In genomic region chr4:127169346-127170221, GRCm38 (mm10) we compare ENCODE assay signal across 8 mouse cellular contexts. TPM values are rescaled to one million over a fixed set of nuclear protein-coding genes. Genes with fewer than 3 reads are reported as not detected.
DNase-seq lines count a peak whose midpoint lies in the region; ATAC-seq and TF ChIP-seq lines count a peak whose summit lies in the region.

No protein-coding gene starts in this region.

- H3K9ac ChIP-seq in embryonic facial prominence, embryonic 14.5 days (ENCODE audit: low read depth, low read length): peak overlapping the region; percentile 69
- peak overlapping the region; percentile 94 for H3K9ac ChIP-seq in hindbrain, embryonic 15.5 days
- peak overlapping the region; percentile 28; the same call in 1 of the 2 replicates for H3K9ac ChIP-seq in liver, embryonic 16.5 days (ENCODE audit: low read depth, low read length)

- TF ChIP-seq CTCF in spleen, adult 2 months (IDR thresholded peaks at IDR 0.05; ENCODE audit: extremely low read depth, insufficient read depth, insufficient read length, insufficient replicate concordance): no peak

- no peaks in the 10 kb centered on the region for H3K36me3 ChIP-seq in erythroblast, embryonic 14.5 days (ENCODE audit: control insufficient read depth)
- no peaks in the 10 kb centered on the region for H3K36me3 ChIP-seq in spleen, adult 2 months (ENCODE audit: control insufficient read depth, insufficient read depth, low read length)
- no peaks in the 10 kb centered on the region for H3K36me3 ChIP-seq in embryonic facial prominence, embryonic 14.5 days (ENCODE audit: control insufficient read depth, insufficient read depth, low read length)
- no peaks in the 10 kb centered on the region for H3K36me3 ChIP-seq in hindbrain, embryonic 15.5 days
- no peaks in the 10 kb centered on the region for H3K36me3 ChIP-seq in liver, embryonic 16.5 days (ENCODE audit: control insufficient read depth, insufficient read depth)

- DNase-seq in spleen, adult 2 months (ENCODE audit: low read depth in 1 of 2, low spot score in 2 of 2): no peak
- DNase-seq in spleen, postnatal 10 days (ENCODE audit: low spot score in 2 of 2): no peak
- no peak for DNase-seq in embryonic facial prominence, embryonic 14.5 days (ENCODE audit: low spot score)
- peak; percentile 51 for DNase-seq in testis, postnatal 10 days (ENCODE audit: low spot score)

- H3K4me1 ChIP-seq in erythroblast, embryonic 14.5 days (ENCODE audit: control insufficient read depth): no peaks in the 10 kb centered on the region
- H3K4me1 ChIP-seq in spleen, adult 2 months (ENCODE audit: control insufficient read depth, insufficient read depth, insufficient read length): peaks cover 8% of the 10 kb centered on the region
- no peaks in the 10 kb centered on the region; the same call in 1 of the 2 replicates for H3K4me1 ChIP-seq in embryonic facial prominence, embryonic 14.5 days (ENCODE audit: control insufficient read depth, insufficient read depth, low read length)
- H3K4me1 ChIP-seq in hindbrain, embryonic 15.5 days (replicated peaks): peaks cover 60% of the 10 kb centered on the region
- H3K4me1 ChIP-seq in liver, embryonic 16.5 days (ENCODE audit: control insufficient read depth, low read depth, low read length): no peaks in the 10 kb centered on the region; the same call in 1 of the 2 replicates

- no peak for ATAC-seq in erythroblast, adult 5-6 weeks (replicated peaks; ENCODE audit: low FRiP score, poor library complexity, severe bottlenecking)
- peak; percentile 37 for ATAC-seq in embryonic facial prominence, embryonic 14.5 days (ENCODE audit: low read depth)
- peak; percentile 31 for ATAC-seq in hindbrain, embryonic 15.5 days (ENCODE audit: low FRiP score, low read depth)
- ATAC-seq in liver, embryonic 16.5 days (ENCODE audit: low read depth): peak; percentile 79

- 4% methylated on average over 51 of the region's 51 CpGs for WGBS in spleen, adult 2 months
- 5% methylated on average over 21 of the region's 51 CpGs for WGBS in embryonic facial prominence, embryonic 14.5 days
- 3% methylated on average over 34 of the region's 51 CpGs for WGBS in hindbrain, embryonic 15.5 days
- WGBS in liver, embryonic 16.5 days (ENCODE audit: insufficient replicate concordance): 2% methylated on average over 43 of the region's 51 CpGs

- peak overlapping the region; percentile 24 for H3K4me3 ChIP-seq in erythroblast, embryonic 14.5 days (replicated peaks)
- peak overlapping the region; percentile 39 for H3K4me3 ChIP-seq in spleen, adult 2 months (ENCODE audit: extremely low read depth, insufficient read depth, insufficient read length)
- H3K4me3 ChIP-seq in embryonic facial prominence, embryonic 14.5 days (ENCODE audit: low read depth, low read length): peak overlapping the region; percentile 72
- peak overlapping the region; percentile 83 for H3K4me3 ChIP-seq in hindbrain, embryonic 15.5 days
- peak overlapping the region; percentile 60 for H3K4me3 ChIP-seq in liver, embryonic 16.5 days (ENCODE audit: low read depth, low read length)

- H3K27me3 ChIP-seq in erythroblast, embryonic 14.5 days (ENCODE audit: control insufficient read depth): peaks cover 63% of the 10 kb centered on the region
- H3K27me3 ChIP-seq in spleen, adult 2 months (ENCODE audit: control insufficient read depth, insufficient read depth, low read length): peaks cover 19% of the 10 kb centered on the region
- H3K27me3 ChIP-seq in embryonic facial prominence, embryonic 14.5 days (replicated peaks; ENCODE audit: control insufficient read depth, insufficient read depth, low read length): peaks cover 62% of the 10 kb centered on the region
- no peaks in the 10 kb centered on the region for H3K27me3 ChIP-seq in hindbrain, embryonic 15.5 days
- H3K27me3 ChIP-seq in liver, embryonic 16.5 days (ENCODE audit: control insufficient read depth, insufficient read depth, low read depth, low read length): peaks cover 43% of the 10 kb centered on the region

- no peak for TF ChIP-seq POLR2A in spleen, adult 2 months (IDR thresholded peaks at IDR 0.05; ENCODE audit: low read depth, low read length)

- H3K9me3 ChIP-seq in erythroblast, embryonic 14.5 days (ENCODE audit: control insufficient read depth, low read length): peaks cover 6% of the 10 kb centered on the region; the same call in 1 of the 2 replicates
- 0 out of 2 replicates have a peak, but pooled peaks cover 4% of the 10 kb centered on the region for H3K9me3 ChIP-seq in embryonic facial prominence, embryonic 14.5 days (ENCODE audit: control insufficient read depth, low read length)
- no peaks in the 10 kb centered on the region for H3K9me3 ChIP-seq in hindbrain, embryonic 15.5 days
- H3K9me3 ChIP-seq in liver, embryonic 16.5 days (replicated peaks; ENCODE audit: control insufficient read depth, low read length): no peaks in the 10 kb centered on the region

- no peak overlapping the region for H3K27ac ChIP-seq in spleen, adult 2 months (ENCODE audit: insufficient read depth, low read length)
- H3K27ac ChIP-seq in embryonic facial prominence, embryonic 14.5 days (replicated peaks; ENCODE audit: low read depth, low read length): no peak overlapping the region
- peak overlapping the region; percentile 86 for H3K27ac ChIP-seq in hindbrain, embryonic 15.5 days (replicated peaks)
- H3K27ac ChIP-seq in liver, embryonic 16.5 days (ENCODE audit: low read length): no peak overlapping the region

- peak overlapping the region; percentile 100 for H3K4me2 ChIP-seq in embryonic facial prominence, embryonic 14.5 days (ENCODE audit: low read depth, low read length)
- H3K4me2 ChIP-seq in hindbrain, embryonic 15.5 days: peak overlapping the region; percentile 88
- peak overlapping the region; percentile 67 for H3K4me2 ChIP-seq in liver, embryonic 16.5 days (ENCODE audit: low read depth, low read length)

RNA-seq across cellular contexts. Expression of gene Dlgap3, which starts 0.6 kb away (rescaled TPM):
- polyA plus RNA-seq in erythroblast, embryonic 14.5 days (2012): not detected in 2 replicates
- not detected in 2 replicates for total RNA-seq in erythroblast, adult 5-6 weeks (2015; ENCODE audit: low replicate concordance)
- not detected in 2 replicates for total RNA-seq in erythroblast, adult 5-6 weeks (2017; ENCODE audit: low replicate concordance)
- 0.85 and 1.1 TPM in 2 replicates for polyA plus RNA-seq in spleen, adult 2 months (2012; rRNA removed)
- 2.3 and 2.8 TPM in 2 replicates for polyA plus RNA-seq in embryonic facial prominence, embryonic 14.5 days (2014; fragmentation: Nextera tagmentation; extraction: Ambion mirVana)
- polyA plus RNA-seq in hindbrain, embryonic 15.5 days (2015; fragmentation: Nextera tagmentation; extraction: Ambion mirVana): 24.9 and 32.0 TPM in 2 replicates
- 0.19 and 0.24 TPM in 2 replicates for polyA plus RNA-seq in liver, embryonic 16.5 days (2015; fragmentation: Nextera tagmentation; extraction: Ambion mirVana)

RNA-seq across cellular contexts. Expression of gene Tmem35b, which starts 46.1 kb away (rescaled TPM):
- 0.06 TPM in 1 of 2 replicates, not detected in the other for polyA plus RNA-seq in erythroblast, embryonic 14.5 days (2012)
- total RNA-seq in erythroblast, adult 5-6 weeks (2015; ENCODE audit: low replicate concordance): 0.77 and 7.7 TPM in 2 replicates
- 1.1 and 2.8 TPM in 2 replicates for total RNA-seq in erythroblast, adult 5-6 weeks (2017; ENCODE audit: low replicate concordance)
- polyA plus RNA-seq in spleen, adult 2 months (2012; rRNA removed): 9.2 and 13.4 TPM in 2 replicates
- 12.4 and 15.7 TPM in 2 replicates for polyA plus RNA-seq in embryonic facial prominence, embryonic 14.5 days (2014; fragmentation: Nextera tagmentation; extraction: Ambion mirVana)
- 17.4 and 17.6 TPM in 2 replicates for polyA plus RNA-seq in hindbrain, embryonic 15.5 days (2015; fragmentation: Nextera tagmentation; extraction: Ambion mirVana)
- polyA plus RNA-seq in liver, embryonic 16.5 days (2015; fragmentation: Nextera tagmentation; extraction: Ambion mirVana): 8.2 and 8.5 TPM in 2 replicates

Comparison
In these comparisons a context has a peak if more than half of its experiments do, and no peak if none do; other contexts are left out.
1. H3K4me3 ChIP-seq: peak in every context shown above with its lines; median percentile 83 in hindbrain, embryonic 15.5 days; 72 in embryonic facial prominence, embryonic 14.5 days; 60 in liver, embryonic 16.5 days; 39 in spleen, adult 2 months; 24 in erythroblast, embryonic 14.5 days.
2. H3K9ac ChIP-seq: peak in every context shown above with its lines; median percentile 94 in hindbrain, embryonic 15.5 days; 69 in embryonic facial prominence, embryonic 14.5 days; 28 in liver, embryonic 16.5 days.